Mouse (Mus musculus): Measurements from ENCODE around the gene Tcl1.

GRCm38 (mm10) chr12:105208441-105208840 is 14.2 kb downstream of the Tcl1 start:
- TF ChIP-seq POLR2A (IDR thresholded peaks at IDR 0.05; ENCODE audit: control insufficient read depth, low read depth, low read length), result no peak
- TF ChIP-seq CTCF (IDR thresholded peaks at IDR 0.05; ENCODE audit: control insufficient read depth, insufficient read depth, insufficient replicate concordance, low read depth, low read length), result no peak

Measured in testis, adult 2 months (tissue).